Mouse (Mus musculus): Measurements from ENCODE around the gene Atp8a2.

- TF ChIP-seq EP300 (IDR thresholded peaks at IDR 0.05; ENCODE audit: low read depth) (no peak), CTCF (IDR thresholded peaks at IDR 0.05; ENCODE audit: low read depth) (no peak)
Observed at GRCm38 (mm10) chr14:60131196-60131876, 65.6 kb downstream of the Atp8a2 start.

All from heart, postnatal 0 days (tissue).